Mouse (Mus musculus): ENCODE results near the gene Scn3b.

Scn3b gene

GRCm38 (mm10) chr9:40311813-40312212 is 42.8 kb downstream of the Scn3b start:
- Histone ChIP-seq H3K4me3 (replicated peaks; ENCODE audit: low read length) (no peak overlapping the region), H3K9me3 (ENCODE audit: low read length) (peaks cover 11% of the 10 kb centered on the region), H3K36me3 (ENCODE audit: insufficient read depth, low read length) (peaks cover 90% of the 10 kb centered on the region), H3K4me1 (replicated peaks; ENCODE audit: low read depth, low read length) (no peaks in the 10 kb centered on the region), H3K27me3 (ENCODE audit: insufficient read depth, low read length) (no peaks in the 10 kb centered on the region)
- TF ChIP-seq CTCF (conservative IDR thresholded peaks at IDR 0.05; ENCODE audit: low read length) (no peak), POU5F1 (IDR thresholded peaks at IDR 0.05; ENCODE audit: borderline replicate concordance, low read length) (no peak), NANOG (IDR thresholded peaks at IDR 0.05; ENCODE audit: borderline replicate concordance, low read length) (no peak)

GRCm38 (mm10) chr9:40316865-40317660 is 48.0 kb downstream of the Scn3b start:
- peaks cover 68% of the 10 kb centered on the region for H3K36me3 ChIP-seq (ENCODE audit: insufficient read depth, low read length)
- peaks cover 24% of the 10 kb centered on the region for H3K4me1 ChIP-seq (replicated peaks; ENCODE audit: low read depth, low read length)
- TF ChIP-seq POU5F1 (IDR thresholded peaks at IDR 0.05; ENCODE audit: borderline replicate concordance, low read length): no peak
- no peak for TF ChIP-seq CTCF (conservative IDR thresholded peaks at IDR 0.05; ENCODE audit: low read length)
- H3K27me3 ChIP-seq (ENCODE audit: insufficient read depth, low read length): no peaks in the 10 kb centered on the region
- H3K9me3 ChIP-seq (ENCODE audit: low read length): peaks cover 3% of the 10 kb centered on the region
- H3K4me3 ChIP-seq (replicated peaks; ENCODE audit: low read length): no peak overlapping the region

GRCm38 (mm10) chr9:40317735-40318134 is 48.7 kb downstream of the Scn3b start:
- TF ChIP-seq POU5F1 (IDR thresholded peaks at IDR 0.05; ENCODE audit: borderline replicate concordance, low read length) (no peak), CTCF (conservative IDR thresholded peaks at IDR 0.05; ENCODE audit: low read length) (no peak), NANOG (IDR thresholded peaks at IDR 0.05; ENCODE audit: borderline replicate concordance, low read length) (no peak)

GRCm38 (mm10) chr9:40318771-40319170 is 49.8 kb downstream of the Scn3b start:
- peaks cover 53% of the 10 kb centered on the region for H3K36me3 ChIP-seq (ENCODE audit: insufficient read depth, low read length)
- peaks cover 41% of the 10 kb centered on the region for H3K4me1 ChIP-seq (replicated peaks; ENCODE audit: low read depth, low read length)
- no peaks in the 10 kb centered on the region for H3K27me3 ChIP-seq (ENCODE audit: insufficient read depth, low read length)
- H3K9me3 ChIP-seq (ENCODE audit: low read length): no peaks in the 10 kb centered on the region
- no peak for TF ChIP-seq CTCF (conservative IDR thresholded peaks at IDR 0.05; ENCODE audit: low read length)
- TF ChIP-seq NANOG (IDR thresholded peaks at IDR 0.05; ENCODE audit: borderline replicate concordance, low read length): no peak
- TF ChIP-seq POU5F1 (IDR thresholded peaks at IDR 0.05; ENCODE audit: borderline replicate concordance, low read length): no peak
- H3K4me3 ChIP-seq (replicated peaks; ENCODE audit: low read length): no peak overlapping the region

More at GRCm38 (mm10) chr9:40317735-40318134, 48.7 kb downstream of the Scn3b start:
- Histone ChIP-seq H3K4me3 (replicated peaks; ENCODE audit: low read length) (no peak overlapping the region), H3K9me3 (ENCODE audit: low read length) (no peaks in the 10 kb centered on the region; the same call in 1 of the 2 replicates), H3K4me1 (replicated peaks; ENCODE audit: low read depth, low read length) (peaks cover 31% of the 10 kb centered on the region), H3K27me3 (ENCODE audit: insufficient read depth, low read length) (no peaks in the 10 kb centered on the region), H3K36me3 (ENCODE audit: insufficient read depth, low read length) (peaks cover 61% of the 10 kb centered on the region)

DNA sequence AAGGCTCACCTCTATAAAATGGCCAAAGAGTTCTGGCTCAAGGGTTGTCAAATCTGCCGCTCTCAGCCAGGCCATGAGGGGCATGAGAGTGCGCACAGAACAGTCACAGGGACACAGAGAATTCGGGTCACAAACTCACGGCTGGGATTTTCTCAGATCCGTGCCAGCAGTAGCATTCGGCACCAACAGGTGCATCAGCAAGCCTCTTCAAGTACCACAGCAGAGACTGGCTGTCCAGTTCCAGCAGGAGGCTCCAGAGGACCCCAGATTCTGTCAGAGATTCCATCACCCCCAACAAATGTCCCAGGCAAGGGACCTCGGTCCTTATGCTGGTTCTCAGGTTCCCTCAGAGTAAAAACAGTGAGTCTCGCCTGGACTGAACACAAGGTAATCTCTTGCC is 51.4 kb downstream of the Scn3b start:
- H3K36me3 ChIP-seq (ENCODE audit: insufficient read depth, low read length): peaks cover 46% of the 10 kb centered on the region

GRCm38 (mm10) chr9:40320879-40321667 is 52.1 kb downstream of the Scn3b start:
- H3K4me3 ChIP-seq (replicated peaks; ENCODE audit: low read length): no peak overlapping the region
- no peaks in the 10 kb centered on the region for H3K9me3 ChIP-seq (ENCODE audit: low read length)
- H3K4me1 ChIP-seq (replicated peaks; ENCODE audit: low read depth, low read length): peaks cover 46% of the 10 kb centered on the region
- peaks cover 47% of the 10 kb centered on the region for H3K36me3 ChIP-seq (ENCODE audit: insufficient read depth, low read length)
- TF ChIP-seq POU5F1 (IDR thresholded peaks at IDR 0.05; ENCODE audit: borderline replicate concordance, low read length) (no peak), CTCF (conservative IDR thresholded peaks at IDR 0.05; ENCODE audit: low read length) (no peak), NANOG (IDR thresholded peaks at IDR 0.05; ENCODE audit: borderline replicate concordance, low read length) (no peak)
- no peaks in the 10 kb centered on the region for H3K27me3 ChIP-seq (ENCODE audit: insufficient read depth, low read length)

More for the DNA sequence above, 51.4 kb downstream of the Scn3b start:
- no peaks in the 10 kb centered on the region for H3K9me3 ChIP-seq (ENCODE audit: low read length)
- no peaks in the 10 kb centered on the region for H3K27me3 ChIP-seq (ENCODE audit: insufficient read depth, low read length)
- peaks cover 46% of the 10 kb centered on the region for H3K4me1 ChIP-seq (replicated peaks; ENCODE audit: low read depth, low read length)
- H3K4me3 ChIP-seq (replicated peaks; ENCODE audit: low read length): no peak overlapping the region
- no peak for TF ChIP-seq NANOG (IDR thresholded peaks at IDR 0.05; ENCODE audit: borderline replicate concordance, low read length)
- peak; percentile 6; the same call in 1 of the 2 replicates for TF ChIP-seq CTCF (conservative IDR thresholded peaks at IDR 0.05; ENCODE audit: low read length)
- TF ChIP-seq POU5F1 (IDR thresholded peaks at IDR 0.05; ENCODE audit: borderline replicate concordance, low read length): no peak

DNA sequence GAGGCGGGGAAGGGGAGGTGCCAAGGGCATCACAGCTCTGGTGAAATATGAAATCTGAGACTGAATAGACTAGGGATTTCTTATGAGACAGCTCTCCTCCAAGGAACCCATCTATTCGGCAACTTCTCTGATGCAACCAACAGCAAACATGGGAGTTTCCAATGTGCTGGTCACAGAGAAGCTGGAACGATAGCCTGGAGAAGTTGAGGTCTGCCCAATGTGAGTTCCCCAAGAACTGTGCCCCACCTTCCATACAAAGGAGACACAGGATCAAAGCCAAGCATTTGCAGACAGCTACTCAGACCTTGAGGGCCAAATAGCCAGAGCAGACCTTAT is 52.6 kb downstream of the Scn3b start:
- no peak for TF ChIP-seq POU5F1 (IDR thresholded peaks at IDR 0.05; ENCODE audit: borderline replicate concordance, low read length)
- TF ChIP-seq NANOG (IDR thresholded peaks at IDR 0.05; ENCODE audit: borderline replicate concordance, low read length): no peak
- no peak for TF ChIP-seq CTCF (conservative IDR thresholded peaks at IDR 0.05; ENCODE audit: low read length)
- no peak overlapping the region for H3K4me3 ChIP-seq (replicated peaks; ENCODE audit: low read length)
- peaks cover 4% of the 10 kb centered on the region; the same call in 1 of the 2 replicates for H3K9me3 ChIP-seq (ENCODE audit: low read length)
- H3K27me3 ChIP-seq (ENCODE audit: insufficient read depth, low read length): no peaks in the 10 kb centered on the region
- H3K36me3 ChIP-seq (ENCODE audit: insufficient read depth, low read length): peaks cover 47% of the 10 kb centered on the region
- H3K4me1 ChIP-seq (replicated peaks; ENCODE audit: low read depth, low read length): peaks cover 46% of the 10 kb centered on the region

DNA sequence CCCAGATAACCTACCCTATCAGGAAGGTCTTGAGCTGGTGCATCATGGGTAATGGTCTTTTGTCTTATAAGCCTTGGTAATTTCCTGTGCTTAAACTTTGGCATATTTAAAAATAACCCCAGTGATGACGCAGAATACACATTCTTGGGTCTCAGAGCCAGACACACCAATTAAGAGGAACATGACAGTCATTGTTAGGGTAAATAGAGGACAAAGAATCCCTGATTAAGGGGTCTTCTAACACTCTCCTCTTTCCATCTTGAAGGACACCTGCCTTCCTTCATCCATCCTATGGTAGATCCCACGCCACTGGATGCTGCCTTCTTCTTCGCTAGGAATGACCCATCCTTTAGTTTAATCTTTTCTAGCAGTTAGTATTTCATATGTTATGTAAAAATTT is 53.4 kb downstream of the Scn3b start:
- peaks cover 44% of the 10 kb centered on the region for H3K36me3 ChIP-seq (ENCODE audit: insufficient read depth, low read length)
- peaks cover 5% of the 10 kb centered on the region; the same call in 1 of the 2 replicates for H3K9me3 ChIP-seq (ENCODE audit: low read length)
- H3K4me1 ChIP-seq (replicated peaks; ENCODE audit: low read depth, low read length): peaks cover 46% of the 10 kb centered on the region
- H3K27me3 ChIP-seq (ENCODE audit: insufficient read depth, low read length): no peaks in the 10 kb centered on the region
- H3K4me3 ChIP-seq (replicated peaks; ENCODE audit: low read length): no peak overlapping the region
- peak; percentile 57; the same call in 1 of the 2 replicates for TF ChIP-seq NANOG (IDR thresholded peaks at IDR 0.05; ENCODE audit: borderline replicate concordance, low read length)
- no peak for TF ChIP-seq POU5F1 (IDR thresholded peaks at IDR 0.05; ENCODE audit: borderline replicate concordance, low read length)

Measured in E14TG2a.4 (cell line).